Mouse (Mus musculus): Measurements from ENCODE around the gene Lcn12.
A peak's percentile ranks its signal among the peaks of the same experiment; 100 is the strongest.

GRCm38 (mm10) chr2:25509912-25510311 lies 16.2 kb upstream of the Lcn12 start:
- peak; percentile 66 for TF ChIP-seq CTCF (IDR thresholded peaks at IDR 0.05)
- TF ChIP-seq POLR2A (IDR thresholded peaks at IDR 0.05; ENCODE audit: insufficient read depth, low read depth, low read length) = no peak
